Mouse (Mus musculus) hindbrain, embryonic 11.5 days (tissue): ENCODE data around the gene Trappc1. TPM values are rescaled to one million over a fixed set of nuclear protein-coding genes. Genes with fewer than 3 reads are reported as not detected.
A peak's percentile ranks its signal among the peaks of the same experiment; 100 is the strongest.

ENCODE experiments used
- ATAC-seq: fragments of 200-750 bp; cut with Nextera tagmentation; 2 replicates; pipeline ENCODE4 v1.8.0; 2017; ENCODE audit warnings: mild to moderate bottlenecking, moderate TSS enrichment, moderate library complexity; ENCODE audit not compliant: low FRiP score
- DNase-seq: peaks from one replicate; pipeline ENCODE4 v3.0.0-alpha.2; 2015; ENCODE audit warnings: low spot score
- H3K27ac ChIP-seq: fragments of 300-500 bp; sonication (generic); 2 replicates; pipeline ENCODE4 v1.5.1; 2014; ENCODE audit warnings: mild to moderate bottlenecking, low read depth, low read length
- H3K27me3 ChIP-seq: fragments of 300-500 bp; sonication (generic); 2 replicates; pipeline ENCODE4 v1.6.1; 2014; ENCODE audit warnings: mild to moderate bottlenecking, low read length, moderate library complexity, mixed read lengths; ENCODE audit not compliant: control insufficient read depth, insufficient read depth
- H3K36me3 ChIP-seq: fragments of 300-500 bp; sonication (generic); 2 replicates; pipeline ENCODE4 v1.6.1; 2014; ENCODE audit warnings: mild to moderate bottlenecking, low read length, moderate library complexity, mixed read lengths; ENCODE audit not compliant: control insufficient read depth, insufficient read depth
- H3K4me1 ChIP-seq: fragments of 300-500 bp; sonication (generic); replicated peaks from 2 replicates; pipeline ENCODE4 v1.6.1; 2014; ENCODE audit warnings: low read length, mixed read lengths; ENCODE audit not compliant: control insufficient read depth, insufficient read depth
- H3K4me2 ChIP-seq: fragments of 300-500 bp; sonication (generic); replicated peaks from 2 replicates; pipeline ENCODE4 v1.6.1; 2014; ENCODE audit warnings: mild to moderate bottlenecking, low read depth, low read length
- H3K4me3 ChIP-seq: fragments of 300-500 bp; sonication (generic); 2 replicates; pipeline ENCODE4 v1.5.1; 2014; ENCODE audit warnings: low read depth, low read length
- H3K9ac ChIP-seq: fragments of 300-500 bp; sonication (generic); 2 replicates; pipeline ENCODE4 v1.6.1; 2014; ENCODE audit warnings: low read depth, low read length
- H3K9me3 ChIP-seq: fragments of 300-500 bp; sonication (generic); 2 replicates; pipeline ENCODE4 v1.6.1; 2016; ENCODE audit warnings: low read length; ENCODE audit not compliant: control insufficient read depth
- WGBS: fragments of 180-500 bp; shearing (Covaris S2); extraction: QIAGEN DNeasy Blood & Tissue Kit; methylation state at CpG from one replicate; pipeline ENCODE4 v1.1.7; 2014; 5-methylcytosine and 5-hydroxymethylcytosine counted together
- polyA plus RNA-seq: library from polyadenylated mRNA; unstranded; fragments of >200 nt; fragmentation: Nextera tagmentation; extraction: Ambion mirVana; gene quantifications from 2 replicates; pipeline ENCODE4 v1.2.1, GENCODE M21; 2014

Gene Trappc1
- polyA plus RNA-seq, 1 experiment from 2014 or later, result 209 TPM

DNA sequence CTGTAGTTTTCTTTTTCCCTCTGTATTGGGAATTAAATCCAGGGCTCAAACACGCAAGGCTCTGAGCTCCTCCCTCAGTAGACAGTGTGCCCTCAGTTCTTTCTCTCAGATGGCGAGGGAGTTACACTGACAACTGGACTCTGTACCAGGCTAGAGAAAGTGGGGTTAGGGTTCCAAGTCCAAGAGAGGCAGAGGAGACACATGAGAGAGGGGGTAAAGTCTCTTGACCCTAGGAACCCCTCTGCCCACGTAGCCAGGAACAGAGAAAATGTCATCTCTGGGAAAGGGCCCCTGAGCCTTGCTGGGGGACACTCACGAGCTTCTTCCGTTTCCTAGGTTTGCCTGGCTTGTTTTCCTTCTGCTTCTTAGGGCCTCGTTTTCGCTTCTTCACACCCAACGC, 40.6 kb downstream of the Trappc1 start:
- no peak overlapping the region; the same call in 1 of the 2 replicates for H3K9ac ChIP-seq
- no peak for DNase-seq
- H3K4me2 ChIP-seq, result peak overlapping the region; percentile 9; the same call in 1 of the 2 replicates
- 56% methylated on average over 8 of the region's 8 CpGs for WGBS
- no peaks in the 10 kb centered on the region for H3K9me3 ChIP-seq
- H3K27me3 ChIP-seq, result no peaks in the 10 kb centered on the region
- H3K4me3 ChIP-seq, result no peak overlapping the region
- 0 out of 2 replicates have a peak, but pooled peaks cover 4% of the 10 kb centered on the region for H3K36me3 ChIP-seq
- peaks cover 19% of the 10 kb centered on the region for H3K4me1 ChIP-seq
- H3K27ac ChIP-seq, result no peak overlapping the region
- ATAC-seq, result no peak

DNA sequence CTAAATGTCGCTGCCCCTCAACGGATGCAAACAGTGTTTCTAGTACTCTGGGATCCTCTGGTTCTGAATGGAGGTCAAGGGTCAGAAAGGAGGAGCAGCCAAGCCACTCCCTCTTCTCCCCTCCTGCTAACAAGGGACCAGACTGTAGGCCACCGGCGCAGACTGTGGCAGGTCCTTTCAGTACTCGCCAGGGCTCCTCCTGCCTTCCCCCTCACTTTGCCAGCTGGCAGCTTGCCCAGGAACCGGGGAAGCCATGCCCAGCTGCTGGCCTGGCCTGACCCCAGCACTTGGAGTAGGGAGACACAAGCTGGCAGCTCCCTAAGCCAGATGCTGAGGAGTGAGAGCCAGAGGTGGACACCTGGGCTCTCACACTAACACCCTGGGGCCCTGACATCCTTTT, 41.1 kb downstream of the Trappc1 start:
- peaks cover 19% of the 10 kb centered on the region for H3K4me1 ChIP-seq
- ATAC-seq, result peak; percentile 20; the same call in 1 of the 2 replicates

DNA sequence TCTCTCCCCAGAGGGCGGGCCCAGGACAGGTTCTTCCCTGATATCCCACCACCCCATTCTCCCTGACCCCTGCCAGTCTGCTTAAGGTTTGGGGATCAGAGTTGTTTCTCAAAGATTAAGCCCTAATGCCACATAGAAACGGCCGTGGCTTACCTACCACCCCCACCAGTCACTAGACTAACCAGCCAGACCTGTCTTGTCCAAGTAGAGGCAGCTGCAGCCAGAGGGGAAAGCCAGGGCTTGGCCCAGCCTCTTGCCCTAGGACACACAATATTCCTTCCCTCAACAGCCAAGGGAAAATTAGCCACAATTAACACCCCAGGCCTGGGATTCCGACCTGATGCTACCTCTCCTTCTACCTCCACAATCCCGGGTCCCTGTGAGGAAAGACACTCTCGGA, 41.9 kb downstream of the Trappc1 start:
- Histone ChIP-seq H3K9me3 (no peaks in the 10 kb centered on the region), H3K27ac (peak overlapping the region; percentile 95), H3K4me2 (peak overlapping the region; percentile 75), H3K36me3 (no peaks in the 10 kb centered on the region), H3K9ac (peak overlapping the region; percentile 57), H3K27me3 (no peaks in the 10 kb centered on the region), H3K4me3 (peak overlapping the region; percentile 95), H3K4me1 (peaks cover 19% of the 10 kb centered on the region)
- ATAC-seq (no peak), DNase-seq (no peak)
- 27% methylated on average over 6 of the region's 6 CpGs for WGBS

More for the DNA sequence above, 41.1 kb downstream of the Trappc1 start:
- H3K9ac ChIP-seq, result peak overlapping the region; percentile 51; the same call in 1 of the 2 replicates
- 0 out of 2 replicates have a peak, but pooled peaks cover 2% of the 10 kb centered on the region for H3K36me3 ChIP-seq
- no peak overlapping the region for H3K4me3 ChIP-seq
- no peaks in the 10 kb centered on the region for H3K9me3 ChIP-seq
- DNase-seq, result peak; percentile 63
- peak overlapping the region; percentile 35 for H3K4me2 ChIP-seq
- H3K27me3 ChIP-seq, result no peaks in the 10 kb centered on the region
- H3K27ac ChIP-seq, result peak overlapping the region; percentile 95
- WGBS, result 0% methylated on average over 6 of the region's 6 CpGs

DNA sequence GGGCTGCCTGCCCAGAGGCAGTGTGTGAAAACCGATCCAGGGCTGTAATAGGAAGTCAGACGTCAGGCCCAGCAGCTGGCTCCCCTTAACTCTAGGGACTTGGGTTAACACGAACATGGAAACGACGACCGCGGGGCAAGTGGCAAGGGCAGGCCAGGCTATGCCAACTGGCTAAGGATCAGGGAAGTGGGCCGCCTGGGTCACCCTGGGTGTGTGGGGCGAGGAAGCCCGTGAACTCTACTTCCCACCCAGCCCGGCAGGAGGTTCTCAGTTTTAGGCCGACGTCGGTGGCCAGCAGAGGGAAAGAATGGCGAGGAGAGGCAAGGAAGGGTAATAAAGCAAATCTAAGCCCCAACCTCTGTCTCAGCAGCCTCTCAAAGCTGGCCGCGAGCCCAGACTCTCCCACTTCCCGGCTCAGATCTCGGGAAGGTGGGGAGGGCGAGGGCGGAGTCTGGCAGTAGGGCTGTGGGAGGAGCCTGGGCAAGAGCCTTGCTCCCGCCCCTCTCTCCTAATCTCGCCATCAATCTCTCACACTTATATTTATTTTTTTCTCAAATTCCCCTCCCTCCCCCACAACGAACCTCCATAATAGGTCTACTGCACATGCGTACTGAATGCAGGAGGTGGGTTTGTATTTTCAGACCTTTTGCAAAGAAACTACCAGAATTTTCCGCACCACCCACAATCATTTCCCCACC, 42.5 kb downstream of the Trappc1 start:
- Histone ChIP-seq H3K9ac (peak overlapping the region; percentile 57), H3K9me3 (no peaks in the 10 kb centered on the region), H3K27me3 (no peaks in the 10 kb centered on the region), H3K36me3 (no peaks in the 10 kb centered on the region), H3K4me1 (peaks cover 22% of the 10 kb centered on the region), H3K4me2 (peak overlapping the region; percentile 84), H3K27ac (peak overlapping the region; percentile 100), H3K4me3 (peak overlapping the region; percentile 95)
- ATAC-seq, result peak; percentile 75
- 1% methylated on average over 26 of the region's 26 CpGs for WGBS
- peak; percentile 90 for DNase-seq

- H3K9ac ChIP-seq, result peak overlapping the region; percentile 100
- DNase-seq (peak; percentile 68), ATAC-seq (no peak)
- H3K27ac ChIP-seq, result peak overlapping the region; percentile 100
- peak overlapping the region; percentile 84 for H3K4me2 ChIP-seq
- whole genome bisulfite sequencing, result under 1% methylated on average over 22 of the region's 22 CpGs
- peak overlapping the region; percentile 95 for H3K4me3 ChIP-seq
- H3K36me3 ChIP-seq, result no peaks in the 10 kb centered on the region
- H3K9me3 ChIP-seq, result no peaks in the 10 kb centered on the region
- H3K27me3 ChIP-seq, result no peaks in the 10 kb centered on the region
- peaks cover 29% of the 10 kb centered on the region for H3K4me1 ChIP-seq
These were observed 43.3 kb downstream of the Trappc1 start for GRCm38 (mm10) chr11:69366855-69367615.

GRCm38 (mm10) chr11:69367616-69368355, 44.0 kb downstream of the Trappc1 start:
- no peaks in the 10 kb centered on the region for H3K27me3 ChIP-seq
- H3K9ac ChIP-seq, result peak overlapping the region; percentile 100
- peak overlapping the region; percentile 100 for H3K27ac ChIP-seq
- H3K9me3 ChIP-seq, result no peaks in the 10 kb centered on the region
- peak overlapping the region; percentile 84 for H3K4me2 ChIP-seq
- ATAC-seq, result peak; percentile 58
- H3K4me3 ChIP-seq, result peak overlapping the region; percentile 95
- no peaks in the 10 kb centered on the region for H3K36me3 ChIP-seq
- peaks cover 30% of the 10 kb centered on the region for H3K4me1 ChIP-seq
- WGBS, result under 1% methylated on average over 22 of the region's 22 CpGs
- no peak for DNase-seq

GRCm38 (mm10) chr11:69368356-69369214, 44.8 kb downstream of the Trappc1 start:
- H3K4me2 ChIP-seq, result peak overlapping the region; percentile 84
- WGBS, result 0% methylated on average over 36 of the region's 106 CpGs
- peak; percentile 75 for DNase-seq
- peaks cover 30% of the 10 kb centered on the region for H3K4me1 ChIP-seq
- no peaks in the 10 kb centered on the region for H3K27me3 ChIP-seq
- ATAC-seq, result peak; percentile 44
- no peaks in the 10 kb centered on the region for H3K9me3 ChIP-seq
- peak overlapping the region; percentile 100 for H3K27ac ChIP-seq
- peak overlapping the region; percentile 100 for H3K9ac ChIP-seq
- H3K4me3 ChIP-seq, result peak overlapping the region; percentile 95
- no peaks in the 10 kb centered on the region for H3K36me3 ChIP-seq
